Mouse (Mus musculus): ENCODE results near the gene Hmcn2. TPM values are rescaled to one million over a fixed set of nuclear protein-coding genes. Genes with fewer than 3 reads are reported as not detected.
A peak's percentile ranks its signal among the peaks of the same experiment; 100 is the strongest.

Gene Hmcn2
- polyA plus RNA-seq, 1 experiment from 2014 or later = 4.7 TPM

- 86% methylated on average over 8 of the region's 8 CpGs for WGBS
- Histone ChIP-seq H3K4me2 (ENCODE audit: low read depth, low read length) (no peak overlapping the region), H3K9me3 (ENCODE audit: control insufficient read depth, low read length) (no peaks in the 10 kb centered on the region), H3K36me3 (ENCODE audit: control insufficient read depth, insufficient read depth, low read length) (peaks cover 14% of the 10 kb centered on the region; the same call in 1 of the 2 replicates), H3K4me1 (ENCODE audit: control insufficient read depth, insufficient read depth, low read length) (no peaks in the 10 kb centered on the region), H3K4me3 (ENCODE audit: low read length) (no peak overlapping the region), H3K27ac (ENCODE audit: low read length) (no peak overlapping the region), H3K9ac (ENCODE audit: low read depth, low read length) (no peak overlapping the region), H3K27me3 (replicated peaks; ENCODE audit: control insufficient read depth, insufficient read depth, low read length) (no peaks in the 10 kb centered on the region)
- ATAC-seq = no peak
Measured at GRCm38 (mm10) chr2:31281138-31281537, 33.1 kb upstream of the Hmcn2 start.

DNA sequence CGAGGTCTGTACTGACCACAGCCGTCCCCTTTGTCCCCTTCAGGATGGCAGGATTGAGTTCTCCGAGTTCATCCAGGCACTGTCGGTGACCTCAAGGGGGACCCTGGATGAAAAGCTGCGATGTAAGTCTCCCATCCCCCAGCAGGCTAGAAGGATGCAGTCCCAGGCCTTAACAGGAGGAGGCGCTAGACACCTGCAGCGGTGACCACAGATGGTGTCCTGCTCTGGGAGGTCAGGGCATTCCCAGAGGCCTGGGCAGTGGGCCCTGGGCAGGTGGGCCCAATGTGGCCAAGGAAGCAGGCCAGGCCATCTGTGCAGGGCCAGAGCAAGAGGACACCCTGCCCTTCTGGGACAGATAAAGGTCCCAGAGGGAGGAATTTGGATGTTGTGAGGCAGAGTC is 31.9 kb upstream of the Hmcn2 start:
- Histone ChIP-seq H3K27me3 (replicated peaks; ENCODE audit: control insufficient read depth, insufficient read depth, low read length) (no peaks in the 10 kb centered on the region), H3K4me1 (ENCODE audit: control insufficient read depth, insufficient read depth, low read length) (no peaks in the 10 kb centered on the region), H3K4me3 (ENCODE audit: low read length) (no peak overlapping the region), H3K27ac (ENCODE audit: low read length) (no peak overlapping the region), H3K9ac (ENCODE audit: low read depth, low read length) (no peak overlapping the region), H3K4me2 (ENCODE audit: low read depth, low read length) (no peak overlapping the region), H3K36me3 (ENCODE audit: control insufficient read depth, insufficient read depth, low read length) (peaks cover 14% of the 10 kb centered on the region; the same call in 1 of the 2 replicates), H3K9me3 (ENCODE audit: control insufficient read depth, low read length) (no peaks in the 10 kb centered on the region)
- no peak for ATAC-seq
- WGBS = 53% methylated on average over 7 of the region's 7 CpGs

DNA sequence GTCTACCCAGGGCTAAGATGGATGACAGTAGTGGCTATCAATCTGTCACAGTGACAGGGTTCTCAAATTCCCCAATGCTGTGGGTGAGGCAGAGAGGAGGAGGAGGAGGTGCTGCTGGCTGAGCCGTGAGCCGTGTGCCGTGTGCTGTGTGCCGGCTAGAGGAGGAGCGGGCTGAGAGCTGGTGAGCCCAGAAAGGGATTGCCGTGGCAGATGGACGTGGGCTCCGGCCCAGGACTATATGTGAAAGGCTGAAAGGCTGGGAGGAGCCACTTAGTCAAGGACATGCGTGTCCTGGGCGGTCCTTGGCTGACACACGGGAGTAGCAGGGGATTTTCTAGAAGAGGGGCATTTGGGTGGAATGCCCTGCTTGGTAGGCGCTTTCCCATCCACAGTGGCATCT is 31.3 kb upstream of the Hmcn2 start:
- Histone ChIP-seq H3K27me3 (replicated peaks; ENCODE audit: control insufficient read depth, insufficient read depth, low read length) (no peaks in the 10 kb centered on the region), H3K9me3 (ENCODE audit: control insufficient read depth, low read length) (no peaks in the 10 kb centered on the region), H3K4me3 (ENCODE audit: low read length) (no peak overlapping the region), H3K4me2 (ENCODE audit: low read depth, low read length) (no peak overlapping the region), H3K27ac (ENCODE audit: low read length) (no peak overlapping the region), H3K36me3 (ENCODE audit: control insufficient read depth, insufficient read depth, low read length) (peaks cover 14% of the 10 kb centered on the region; the same call in 1 of the 2 replicates), H3K9ac (ENCODE audit: low read depth, low read length) (no peak overlapping the region), H3K4me1 (ENCODE audit: control insufficient read depth, insufficient read depth, low read length) (no peaks in the 10 kb centered on the region)
- WGBS = 92% methylated on average over 12 of the region's 12 CpGs
- ATAC-seq = no peak

GRCm38 (mm10) chr2:31284531-31284930 is 29.7 kb upstream of the Hmcn2 start:
- H3K27me3 ChIP-seq (replicated peaks; ENCODE audit: control insufficient read depth, insufficient read depth, low read length) = no peaks in the 10 kb centered on the region
- no peak overlapping the region for H3K4me3 ChIP-seq (ENCODE audit: low read length)
- H3K4me2 ChIP-seq (ENCODE audit: low read depth, low read length) = no peak overlapping the region
- no peaks in the 10 kb centered on the region for H3K4me1 ChIP-seq (ENCODE audit: control insufficient read depth, insufficient read depth, low read length)
- WGBS = 87% methylated on average over 5 of the region's 5 CpGs
- peaks cover 14% of the 10 kb centered on the region; the same call in 1 of the 2 replicates for H3K36me3 ChIP-seq (ENCODE audit: control insufficient read depth, insufficient read depth, low read length)
- no peak for ATAC-seq
- no peak overlapping the region for H3K9ac ChIP-seq (ENCODE audit: low read depth, low read length)
- H3K27ac ChIP-seq (ENCODE audit: low read length) = no peak overlapping the region
- no peaks in the 10 kb centered on the region for H3K9me3 ChIP-seq (ENCODE audit: control insufficient read depth, low read length)

DNA sequence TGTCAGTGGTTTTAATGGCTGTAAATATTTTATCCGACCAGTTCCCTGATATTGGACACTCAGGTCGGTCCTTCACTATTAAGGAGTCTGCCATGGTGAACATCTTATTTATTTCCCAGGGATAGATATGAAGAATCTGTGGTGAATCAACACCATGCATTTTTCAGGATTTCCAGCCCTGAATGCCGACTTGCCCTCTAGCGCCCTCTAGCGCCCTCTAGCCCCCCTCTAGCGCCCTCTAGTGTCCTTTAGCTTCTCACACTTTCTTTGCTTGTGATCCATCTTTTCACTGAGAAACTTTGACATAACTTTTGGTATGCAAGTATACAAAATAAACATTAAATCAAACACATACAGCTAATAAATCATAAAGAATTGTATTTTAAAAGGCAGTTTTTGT is 22.8 kb upstream of the Hmcn2 start:
- ATAC-seq = no peak
- Histone ChIP-seq H3K36me3 (ENCODE audit: control insufficient read depth, insufficient read depth, low read length) (no peaks in the 10 kb centered on the region), H3K27ac (ENCODE audit: low read length) (no peak overlapping the region), H3K9ac (ENCODE audit: low read depth, low read length) (no peak overlapping the region), H3K4me2 (ENCODE audit: low read depth, low read length) (no peak overlapping the region), H3K9me3 (ENCODE audit: control insufficient read depth, low read length) (no peaks in the 10 kb centered on the region), H3K4me1 (ENCODE audit: control insufficient read depth, insufficient read depth, low read length) (no peaks in the 10 kb centered on the region), H3K4me3 (ENCODE audit: low read length) (no peak overlapping the region), H3K27me3 (replicated peaks; ENCODE audit: control insufficient read depth, insufficient read depth, low read length) (no peaks in the 10 kb centered on the region)
- WGBS = 13% methylated on average over 6 of the region's 6 CpGs

GRCm38 (mm10) chr2:31294985-31295384 is 19.2 kb upstream of the Hmcn2 start:
- Histone ChIP-seq H3K27ac (ENCODE audit: low read length) (no peak overlapping the region), H3K36me3 (ENCODE audit: control insufficient read depth, insufficient read depth, low read length) (no peaks in the 10 kb centered on the region), H3K27me3 (replicated peaks; ENCODE audit: control insufficient read depth, insufficient read depth, low read length) (no peaks in the 10 kb centered on the region), H3K4me2 (ENCODE audit: low read depth, low read length) (no peak overlapping the region), H3K9ac (ENCODE audit: low read depth, low read length) (no peak overlapping the region), H3K4me3 (ENCODE audit: low read length) (no peak overlapping the region), H3K9me3 (ENCODE audit: control insufficient read depth, low read length) (no peaks in the 10 kb centered on the region), H3K4me1 (ENCODE audit: control insufficient read depth, insufficient read depth, low read length) (peaks cover 7% of the 10 kb centered on the region)
- ATAC-seq = no peak
- 2% methylated on average over 4 of the region's 4 CpGs for WGBS

DNA sequence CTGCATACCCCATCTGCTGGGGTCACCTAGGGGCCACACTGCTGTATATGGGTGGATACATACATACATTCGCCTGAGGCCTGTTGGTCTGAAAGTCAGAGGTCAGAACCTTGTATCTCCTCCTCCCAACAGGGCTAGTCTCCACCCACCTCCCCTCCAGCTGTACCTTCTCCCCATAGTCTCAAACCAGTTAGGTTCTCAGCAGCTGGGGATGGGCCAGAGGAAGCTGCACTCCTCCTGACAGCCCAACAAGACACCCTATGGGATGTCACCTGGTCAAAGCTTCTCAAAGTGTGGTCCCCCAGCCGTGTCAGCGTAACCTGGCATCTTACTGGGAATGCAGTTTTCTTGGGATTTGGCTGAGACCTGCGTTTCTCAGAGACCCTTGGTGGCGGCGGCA is 17.8 kb upstream of the Hmcn2 start:
- H3K4me1 ChIP-seq (ENCODE audit: control insufficient read depth, insufficient read depth, low read length) = peaks cover 7% of the 10 kb centered on the region
- WGBS = 84% methylated on average over 6 of the region's 6 CpGs
- H3K4me3 ChIP-seq (ENCODE audit: low read length) = no peak overlapping the region
- H3K36me3 ChIP-seq (ENCODE audit: control insufficient read depth, insufficient read depth, low read length) = no peaks in the 10 kb centered on the region
- H3K9ac ChIP-seq (ENCODE audit: low read depth, low read length) = no peak overlapping the region
- H3K27ac ChIP-seq (ENCODE audit: low read length) = no peak overlapping the region
- no peaks in the 10 kb centered on the region for H3K27me3 ChIP-seq (replicated peaks; ENCODE audit: control insufficient read depth, insufficient read depth, low read length)
- H3K4me2 ChIP-seq (ENCODE audit: low read depth, low read length) = no peak overlapping the region
- ATAC-seq = no peak
- H3K9me3 ChIP-seq (ENCODE audit: control insufficient read depth, low read length) = no peaks in the 10 kb centered on the region

DNA sequence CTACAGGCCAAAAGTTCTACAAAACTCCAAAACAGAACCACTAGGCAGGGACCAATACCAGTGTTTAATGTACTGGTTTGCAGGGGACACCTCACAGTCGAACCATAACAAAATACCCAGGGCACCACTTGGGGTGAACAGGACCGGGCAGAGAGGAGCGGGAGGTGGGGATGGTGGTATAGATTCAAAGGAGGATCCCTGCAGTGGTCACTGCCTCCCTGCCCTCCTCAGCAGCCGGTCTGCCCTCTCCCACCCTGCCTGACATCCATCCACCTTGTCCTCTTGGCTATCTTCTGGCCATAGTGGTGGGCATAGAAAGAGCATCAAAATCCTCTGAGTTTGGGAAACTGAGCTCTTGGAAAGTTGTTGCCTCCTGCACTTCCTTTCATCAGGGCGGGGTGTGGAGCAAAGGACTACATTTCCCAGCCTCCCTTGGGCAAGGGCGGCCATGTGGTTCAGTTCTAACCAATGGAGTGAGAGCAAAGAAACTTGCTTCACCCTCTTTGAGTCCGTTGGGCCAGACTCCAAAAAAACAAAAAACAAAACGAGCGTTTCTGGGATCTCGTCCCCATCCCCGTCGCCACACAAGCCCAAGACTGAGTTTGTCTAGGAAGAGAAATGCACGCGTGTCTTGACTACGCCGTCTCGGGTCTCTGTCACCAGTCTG is 16.5 kb upstream of the Hmcn2 start:
- H3K4me3 ChIP-seq (ENCODE audit: low read length) = peak overlapping the region; percentile 53
- H3K9me3 ChIP-seq (ENCODE audit: control insufficient read depth, low read length) = no peaks in the 10 kb centered on the region
- 4% methylated on average over 17 of the region's 17 CpGs for WGBS
- peaks cover 7% of the 10 kb centered on the region for H3K4me1 ChIP-seq (ENCODE audit: control insufficient read depth, insufficient read depth, low read length)
- peak; percentile 90 for ATAC-seq
- H3K36me3 ChIP-seq (ENCODE audit: control insufficient read depth, insufficient read depth, low read length) = no peaks in the 10 kb centered on the region
- H3K27me3 ChIP-seq (replicated peaks; ENCODE audit: control insufficient read depth, insufficient read depth, low read length) = no peaks in the 10 kb centered on the region
- peak overlapping the region; percentile 58 for H3K9ac ChIP-seq (ENCODE audit: low read depth, low read length)
- no peak overlapping the region for H3K27ac ChIP-seq (ENCODE audit: low read length)
- H3K4me2 ChIP-seq (ENCODE audit: low read depth, low read length) = peak overlapping the region; percentile 62

DNA sequence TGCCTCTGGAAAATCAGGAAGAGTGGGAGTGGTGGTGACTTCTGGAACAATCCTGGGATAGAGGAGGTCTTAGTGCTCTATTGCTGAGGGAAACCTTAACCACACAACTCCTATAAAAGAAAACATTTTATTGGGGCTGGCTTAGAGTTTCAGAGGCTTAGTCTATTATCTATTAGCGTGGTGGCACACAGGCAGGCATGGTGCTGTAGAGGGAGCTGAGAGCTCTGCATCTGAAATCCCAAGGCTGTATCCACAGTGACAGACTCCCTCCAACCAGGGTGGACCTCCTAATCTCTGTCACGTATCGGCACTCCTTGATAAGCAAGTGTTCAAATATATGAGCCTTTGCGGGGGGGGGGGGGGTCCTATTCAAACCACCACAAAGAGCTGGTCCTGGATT is 15.4 kb upstream of the Hmcn2 start:
- Histone ChIP-seq H3K9ac (ENCODE audit: low read depth, low read length) (no peak overlapping the region), H3K27ac (ENCODE audit: low read length) (no peak overlapping the region), H3K36me3 (ENCODE audit: control insufficient read depth, insufficient read depth, low read length) (no peaks in the 10 kb centered on the region), H3K4me3 (ENCODE audit: low read length) (no peak overlapping the region), H3K9me3 (ENCODE audit: control insufficient read depth, low read length) (no peaks in the 10 kb centered on the region), H3K27me3 (replicated peaks; ENCODE audit: control insufficient read depth, insufficient read depth, low read length) (no peaks in the 10 kb centered on the region), H3K4me2 (ENCODE audit: low read depth, low read length) (peak overlapping the region; percentile 62; the same call in 1 of the 2 replicates), H3K4me1 (ENCODE audit: control insufficient read depth, insufficient read depth, low read length) (peaks cover 7% of the 10 kb centered on the region)
- WGBS = 30% methylated on average over 4 of the region's 4 CpGs
- ATAC-seq = no peak

GRCm38 (mm10) chr2:31299266-31299665 is 14.9 kb upstream of the Hmcn2 start:
- peaks cover 7% of the 10 kb centered on the region for H3K4me1 ChIP-seq (ENCODE audit: control insufficient read depth, insufficient read depth, low read length)
- no peaks in the 10 kb centered on the region for H3K27me3 ChIP-seq (replicated peaks; ENCODE audit: control insufficient read depth, insufficient read depth, low read length)
- H3K9me3 ChIP-seq (ENCODE audit: control insufficient read depth, low read length) = no peaks in the 10 kb centered on the region
- 19% methylated on average over 4 of the region's 4 CpGs for WGBS
- no peak overlapping the region for H3K27ac ChIP-seq (ENCODE audit: low read length)
- no peak overlapping the region for H3K4me3 ChIP-seq (ENCODE audit: low read length)
- H3K4me2 ChIP-seq (ENCODE audit: low read depth, low read length) = no peak overlapping the region
- no peak overlapping the region for H3K9ac ChIP-seq (ENCODE audit: low read depth, low read length)
- no peaks in the 10 kb centered on the region for H3K36me3 ChIP-seq (ENCODE audit: control insufficient read depth, insufficient read depth, low read length)
- no peak for ATAC-seq
